Mouse (Mus musculus): ENCODE results near the gene Cited4. TPM values are rescaled to one million over a fixed set of nuclear protein-coding genes. Genes with fewer than 3 reads are reported as not detected.

Cited4 gene
- polyA plus RNA-seq, 1 experiment from 2014 or later = 17.9 TPM

GRCm38 (mm10) chr4:120671046-120671445 lies 4.7 kb downstream of the Cited4 start:
- H3K4me2 ChIP-seq (ENCODE audit: low read length) = no peak overlapping the region
- peaks cover 4% of the 10 kb centered on the region; the same call in 1 of the 2 replicates for H3K4me1 ChIP-seq (replicated peaks; ENCODE audit: insufficient read depth, low read length)
- H3K27me3 ChIP-seq (ENCODE audit: insufficient read depth, low read length) = no peaks in the 10 kb centered on the region
- H3K27ac ChIP-seq = no peak overlapping the region
- H3K4me3 ChIP-seq (replicated peaks; ENCODE audit: low read depth, low read length) = no peak overlapping the region
- WGBS = 57% methylated on average over 12 of the region's 12 CpGs
- TF ChIP-seq CTCF (IDR thresholded peaks at IDR 0.05; ENCODE audit: low read depth) = no peak
- H3K9ac ChIP-seq (ENCODE audit: low read depth, low read length) = no peak overlapping the region
- ATAC-seq (replicated peaks; ENCODE audit: low FRiP score, low read depth) (no peak), DNase-seq (ENCODE audit: low spot score) (no peak)
- no peaks in the 10 kb centered on the region for H3K9me3 ChIP-seq (replicated peaks; ENCODE audit: low read length)
- H3K36me3 ChIP-seq (ENCODE audit: insufficient read depth, low read length) = no peaks in the 10 kb centered on the region

GRCm38 (mm10) chr4:120673606-120674005 lies 7.2 kb downstream of the Cited4 start:
- DNase-seq (ENCODE audit: low spot score) (no peak), ATAC-seq (replicated peaks; ENCODE audit: low FRiP score, low read depth) (no peak)
- 85% methylated on average over 3 of the region's 3 CpGs for WGBS
- no peak overlapping the region for H3K4me2 ChIP-seq (ENCODE audit: low read length)
- TF ChIP-seq CTCF (IDR thresholded peaks at IDR 0.05; ENCODE audit: low read depth) = no peak
- no peaks in the 10 kb centered on the region for H3K27me3 ChIP-seq (ENCODE audit: insufficient read depth, low read length)
- no peaks in the 10 kb centered on the region for H3K9me3 ChIP-seq (replicated peaks; ENCODE audit: low read length)
- H3K36me3 ChIP-seq (ENCODE audit: insufficient read depth, low read length) = no peaks in the 10 kb centered on the region
- H3K27ac ChIP-seq = no peak overlapping the region
- H3K9ac ChIP-seq (ENCODE audit: low read depth, low read length) = no peak overlapping the region
- H3K4me1 ChIP-seq (replicated peaks; ENCODE audit: insufficient read depth, low read length) = no peaks in the 10 kb centered on the region
- no peak overlapping the region for H3K4me3 ChIP-seq (replicated peaks; ENCODE audit: low read depth, low read length)

GRCm38 (mm10) chr4:120674775-120675451 lies 8.5 kb downstream of the Cited4 start:
- Histone ChIP-seq H3K4me3 (replicated peaks; ENCODE audit: low read depth, low read length) (no peak overlapping the region), H3K27me3 (ENCODE audit: insufficient read depth, low read length) (no peaks in the 10 kb centered on the region), H3K4me1 (replicated peaks; ENCODE audit: insufficient read depth, low read length) (no peaks in the 10 kb centered on the region), H3K4me2 (ENCODE audit: low read length) (no peak overlapping the region), H3K9ac (ENCODE audit: low read depth, low read length) (no peak overlapping the region), H3K9me3 (replicated peaks; ENCODE audit: low read length) (no peaks in the 10 kb centered on the region), H3K36me3 (ENCODE audit: insufficient read depth, low read length) (no peaks in the 10 kb centered on the region), H3K27ac (no peak overlapping the region)
- TF ChIP-seq CTCF (IDR thresholded peaks at IDR 0.05; ENCODE audit: low read depth) = no peak
- no peak for ATAC-seq (replicated peaks; ENCODE audit: low FRiP score, low read depth)
- WGBS = 77% methylated on average over 8 of the region's 8 CpGs
- no peak for DNase-seq (ENCODE audit: low spot score)

GRCm38 (mm10) chr4:120675640-120676039 lies 9.3 kb downstream of the Cited4 start:
- Histone ChIP-seq H3K4me2 (ENCODE audit: low read length) (no peak overlapping the region), H3K9me3 (replicated peaks; ENCODE audit: low read length) (no peaks in the 10 kb centered on the region), H3K27ac (no peak overlapping the region), H3K9ac (ENCODE audit: low read depth, low read length) (no peak overlapping the region), H3K4me3 (replicated peaks; ENCODE audit: low read depth, low read length) (no peak overlapping the region), H3K36me3 (ENCODE audit: insufficient read depth, low read length) (no peaks in the 10 kb centered on the region), H3K27me3 (ENCODE audit: insufficient read depth, low read length) (no peaks in the 10 kb centered on the region), H3K4me1 (replicated peaks; ENCODE audit: insufficient read depth, low read length) (no peaks in the 10 kb centered on the region)
- no peak for TF ChIP-seq CTCF (IDR thresholded peaks at IDR 0.05; ENCODE audit: low read depth)
- ATAC-seq (replicated peaks; ENCODE audit: low FRiP score, low read depth) (no peak), DNase-seq (ENCODE audit: low spot score) (no peak)
- WGBS = 67% methylated on average over 2 of the region's 2 CpGs

GRCm38 (mm10) chr4:120680953-120681352 lies 14.6 kb downstream of the Cited4 start:
- Histone ChIP-seq H3K4me1 (replicated peaks; ENCODE audit: insufficient read depth, low read length) (no peaks in the 10 kb centered on the region), H3K36me3 (ENCODE audit: insufficient read depth, low read length) (no peaks in the 10 kb centered on the region), H3K4me3 (replicated peaks; ENCODE audit: low read depth, low read length) (no peak overlapping the region), H3K27ac (no peak overlapping the region), H3K9ac (ENCODE audit: low read depth, low read length) (no peak overlapping the region), H3K4me2 (ENCODE audit: low read length) (no peak overlapping the region), H3K27me3 (ENCODE audit: insufficient read depth, low read length) (no peaks in the 10 kb centered on the region), H3K9me3 (replicated peaks; ENCODE audit: low read length) (no peaks in the 10 kb centered on the region)
- 58% methylated on average over 7 of the region's 7 CpGs for WGBS
- peak; percentile 76 for TF ChIP-seq CTCF (IDR thresholded peaks at IDR 0.05; ENCODE audit: low read depth)
- DNase-seq (ENCODE audit: low spot score) (peak; percentile 33), ATAC-seq (replicated peaks; ENCODE audit: low FRiP score, low read depth) (no peak)

- no peak overlapping the region for H3K9ac ChIP-seq (ENCODE audit: low read depth, low read length)
- H3K9me3 ChIP-seq (replicated peaks; ENCODE audit: low read length) = no peaks in the 10 kb centered on the region
- H3K27me3 ChIP-seq (ENCODE audit: insufficient read depth, low read length) = no peaks in the 10 kb centered on the region
- no peaks in the 10 kb centered on the region for H3K4me1 ChIP-seq (replicated peaks; ENCODE audit: insufficient read depth, low read length)
- no peak overlapping the region for H3K4me3 ChIP-seq (replicated peaks; ENCODE audit: low read depth, low read length)
- DNase-seq (ENCODE audit: low spot score) (no peak), ATAC-seq (replicated peaks; ENCODE audit: low FRiP score, low read depth) (no peak)
- WGBS = 40% methylated on average over 10 of the region's 10 CpGs
- peak; percentile 72 for TF ChIP-seq CTCF (IDR thresholded peaks at IDR 0.05; ENCODE audit: low read depth)
- no peaks in the 10 kb centered on the region for H3K36me3 ChIP-seq (ENCODE audit: insufficient read depth, low read length)
- H3K27ac ChIP-seq = no peak overlapping the region
- no peak overlapping the region for H3K4me2 ChIP-seq (ENCODE audit: low read length)
Measured at GRCm38 (mm10) chr4:120682168-120682567, 15.8 kb downstream of the Cited4 start.

All from kidney, postnatal 0 days (tissue).